Mouse (Mus musculus) G1E (cell line): ENCODE results near the gene Mpnd. TPM values are rescaled to one million over a fixed set of nuclear protein-coding genes. Genes with fewer than 3 reads are reported as not detected.

Experiments used
- ATAC-seq: 2 replicates; pipeline ENCODE4 v1.8.0; 2016; ENCODE audit warnings: mild to moderate bottlenecking; ENCODE audit not compliant: insufficient number of reproducible peaks, poor library complexity, low FRiP score, severe bottlenecking; ENCODE audit errors: extremely low read depth
- DNase-seq: peaks from one replicate; pipeline ENCODE4 v3.0.0; 2012; ENCODE audit warnings: low spot score
- H3K27me3 ChIP-seq: 2 replicates; pipeline ENCODE4 v1.6.1; 2012; ENCODE audit warnings: mild to moderate bottlenecking, low read length, inconsistent platforms; ENCODE audit not compliant: insufficient read depth
- H3K36me3 ChIP-seq: replicated peaks from 2 replicates; pipeline ENCODE3; 2012; ENCODE audit warnings: mild to moderate bottlenecking, inconsistent platforms
- H3K4me1 ChIP-seq: 2 replicates; pipeline ENCODE4 v1.6.1; 2012; ENCODE audit warnings: low read depth, low read length, inconsistent platforms, mixed read lengths; ENCODE audit not compliant: insufficient read depth
- H3K4me3 ChIP-seq: 2 replicates; pipeline ENCODE4 v1.5.1; 2012; ENCODE audit warnings: low read depth, mild to moderate bottlenecking, inconsistent platforms, low read length, moderate library complexity, mixed read lengths
- H3K9me3 ChIP-seq: replicated peaks from 2 replicates; pipeline ENCODE4 v1.6.1; 2012; ENCODE audit warnings: inconsistent platforms
- CTCF ChIP-seq: IDR thresholded peaks from 2 replicates; pipeline ENCODE4 v1.5.1; 2012; ENCODE audit warnings: low read depth, low read length, inconsistent platforms, mixed read lengths
- GATA1 ChIP-seq: IDR thresholded peaks from 2 replicates; pipeline ENCODE4 v1.6.1; 2012; ENCODE audit warnings: borderline replicate concordance, low read length, inconsistent platforms, mixed read lengths
- GATA2 ChIP-seq: IDR thresholded peaks from 2 replicates; pipeline ENCODE4 v1.6.1; 2012; ENCODE audit warnings: low read depth, low read length, inconsistent platforms, borderline replicate concordance
- POLR2AphosphoS5 ChIP-seq: IDR thresholded peaks from 2 replicates; pipeline ENCODE4 v1.6.1; 2012; ENCODE audit warnings: low read depth, low read length, inconsistent platforms; ENCODE audit not compliant: insufficient replicate concordance
- TAL1 ChIP-seq: conservative IDR thresholded peaks from 2 replicates; pipeline ENCODE4 v1.6.1; 2012; ENCODE audit warnings: low read depth, low read length, inconsistent platforms, mixed read lengths
- polyA plus RNA-seq: library from polyadenylated mRNA; stranded (reverse); fragments of >175 nt; gene quantifications from 2 replicates; pipeline ENCODE4 v1.2.3, GENCODE M21; 2012
- total RNA-seq, 2 experiments: library from RNA; stranded (forward) in 1 of 2; stranded (reverse) in 1 of 2; fragments of 200-1000 nt in 1 of 2; fragments of >200 nt in 1 of 2; fragmentation: Nextera tagmentation in 1 of 2; gene quantifications; 2 replicates each; pipeline ENCODE4 v1.2.3; 2014 to 2017

The Mpnd gene
- total and polyA plus RNA-seq, 3 experiments: 11.2 to 46.2 (median 39.1) TPM

GRCm38 (mm10) chr17:55976255-55976862, 29.2 kb upstream of the Mpnd start:
- peaks cover 8% of the 10 kb centered on the region for H3K4me1 ChIP-seq
- no peaks in the 10 kb centered on the region for H3K36me3 ChIP-seq
- H3K27me3 ChIP-seq: peaks cover 43% of the 10 kb centered on the region
- H3K9me3 ChIP-seq: no peaks in the 10 kb centered on the region
- no peak overlapping the region for H3K4me3 ChIP-seq
- ATAC-seq (peak; percentile 61; the same call in 1 of the 2 replicates), DNase-seq (peak; percentile 53)
- TF ChIP-seq POLR2AphosphoS5 (no peak), CTCF (peak; percentile 44; the same call in 1 of the 2 replicates)

- Histone ChIP-seq H3K9me3 (no peaks in the 10 kb centered on the region), H3K4me3 (no peak overlapping the region), H3K4me1 (peaks cover 8% of the 10 kb centered on the region), H3K27me3 (peaks cover 40% of the 10 kb centered on the region), H3K36me3 (no peaks in the 10 kb centered on the region)
- no peak for ATAC-seq
- TF ChIP-seq CTCF (no peak), GATA2 (no peak), GATA1 (no peak), POLR2AphosphoS5 (no peak), TAL1 (no peak)
- no peak for DNase-seq
Observed at GRCm38 (mm10) chr17:55977301-55977700, 28.2 kb upstream of the Mpnd start.

GRCm38 (mm10) chr17:55986030-55986961, 19.2 kb upstream of the Mpnd start, which contains the start of gene Fsd1:
TSS of gene Fsd1 (plus strand) at chr17:55986509.
- Histone ChIP-seq H3K9me3 (no peaks in the 10 kb centered on the region), H3K27me3 (peaks cover 60% of the 10 kb centered on the region), H3K36me3 (no peaks in the 10 kb centered on the region), H3K4me3 (no peak within 1 kb of the TSS), H3K4me1 (peaks cover 8% of the 10 kb centered on the region)
- ATAC-seq: no peak
- no peak for TF ChIP-seq CTCF
- no peak for TF ChIP-seq TAL1
- no peak for TF ChIP-seq POLR2AphosphoS5
- no peak for DNase-seq

DNA sequence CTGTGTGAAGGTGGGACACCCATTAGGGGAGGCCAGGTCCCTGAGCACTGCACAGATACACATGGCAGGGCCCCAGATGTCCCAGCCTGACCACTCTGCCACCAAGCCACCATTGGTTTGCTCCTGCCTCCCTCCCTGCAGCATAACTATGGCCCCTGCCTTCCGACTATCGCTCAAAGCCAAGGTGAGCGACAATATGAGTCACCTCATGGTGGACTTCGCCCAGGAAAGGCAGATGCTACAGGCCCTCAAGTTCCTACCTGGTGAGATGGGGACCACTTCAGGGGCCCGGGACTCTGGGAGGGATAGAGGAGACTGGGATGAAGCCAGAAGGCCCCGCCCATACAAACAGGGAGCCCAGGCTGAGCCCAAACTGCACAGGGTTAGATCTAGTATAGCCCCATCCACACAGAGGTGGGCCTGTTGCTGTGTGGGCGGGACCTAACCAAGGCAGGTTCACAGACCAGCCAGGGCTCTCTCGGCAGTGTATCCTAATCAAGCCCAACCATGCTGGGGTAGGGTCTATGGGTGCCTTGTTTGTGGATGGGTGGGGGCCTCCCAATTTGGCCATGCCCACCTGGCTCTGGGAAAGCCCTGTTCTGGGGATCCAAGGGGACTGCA, 15.1 kb upstream of the Mpnd start:
- no peak for DNase-seq
- Histone ChIP-seq H3K9me3 (no peaks in the 10 kb centered on the region), H3K27me3 (peaks cover 80% of the 10 kb centered on the region), H3K36me3 (no peaks in the 10 kb centered on the region), H3K4me1 (peaks cover 8% of the 10 kb centered on the region), H3K4me3 (no peak overlapping the region)
- TF ChIP-seq TAL1: no peak
- no peak for TF ChIP-seq GATA2
- TF ChIP-seq POLR2AphosphoS5: no peak
- TF ChIP-seq CTCF: no peak
- TF ChIP-seq GATA1: no peak
- no peak for ATAC-seq

GRCm38 (mm10) chr17:55996007-55996406, 9.5 kb upstream of the Mpnd start:
- Histone ChIP-seq H3K4me3 (no peak overlapping the region), H3K4me1 (no peaks in the 10 kb centered on the region), H3K36me3 (no peaks in the 10 kb centered on the region), H3K27me3 (peaks cover 44% of the 10 kb centered on the region), H3K9me3 (peaks cover 4% of the 10 kb centered on the region)
- no peak for ATAC-seq
- no peak for DNase-seq
- TF ChIP-seq TAL1: no peak
- no peak for TF ChIP-seq GATA1
- TF ChIP-seq POLR2AphosphoS5: no peak
- no peak for TF ChIP-seq CTCF

GRCm38 (mm10) chr17:55999794-56000499, 5.6 kb upstream of the Mpnd start:
- Histone ChIP-seq H3K9me3 (peaks cover 4% of the 10 kb centered on the region), H3K27me3 (peaks cover 20% of the 10 kb centered on the region), H3K36me3 (no peaks in the 10 kb centered on the region), H3K4me3 (no peak overlapping the region), H3K4me1 (no peaks in the 10 kb centered on the region; the same call in 1 of the 2 replicates)
- ATAC-seq (no peak), DNase-seq (no peak)
- no peak for TF ChIP-seq GATA2
- TF ChIP-seq GATA1: no peak
- TF ChIP-seq POLR2AphosphoS5: no peak
- TF ChIP-seq CTCF: no peak
- no peak for TF ChIP-seq TAL1
